Mouse (Mus musculus): ENCODE measurements around the gene Ackr3.

DNA sequence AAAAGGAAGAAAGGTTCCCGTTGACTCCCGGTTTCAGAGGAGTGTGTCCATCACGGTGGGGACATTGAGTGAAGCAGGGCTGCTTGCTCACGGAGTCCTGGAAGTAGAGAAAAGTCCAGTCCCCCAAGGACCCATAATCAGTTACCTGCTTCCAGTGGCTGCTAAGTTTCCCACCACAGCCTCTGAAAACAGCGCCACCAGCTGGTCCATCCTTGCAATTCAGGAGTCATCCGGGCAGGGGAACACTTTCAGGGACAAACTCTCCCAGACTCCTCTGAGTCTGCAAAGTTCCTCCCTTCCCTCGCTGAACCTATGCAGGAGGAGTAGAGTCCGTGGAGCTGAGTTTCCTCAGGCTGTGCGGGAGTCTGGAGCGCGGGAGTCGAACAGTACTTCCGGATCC is 43.9 kb upstream of the Ackr3 start:
- TF ChIP-seq CTCF (IDR thresholded peaks at IDR 0.05; ENCODE audit: borderline replicate concordance, insufficient read depth, low read length) (no peak), POLR2A (IDR thresholded peaks at IDR 0.05; ENCODE audit: low read depth, low read length) (no peak)

Data from embryonic fibroblast, embryonic 13.5 days (primary cell).